In the genomic region with DNA sequence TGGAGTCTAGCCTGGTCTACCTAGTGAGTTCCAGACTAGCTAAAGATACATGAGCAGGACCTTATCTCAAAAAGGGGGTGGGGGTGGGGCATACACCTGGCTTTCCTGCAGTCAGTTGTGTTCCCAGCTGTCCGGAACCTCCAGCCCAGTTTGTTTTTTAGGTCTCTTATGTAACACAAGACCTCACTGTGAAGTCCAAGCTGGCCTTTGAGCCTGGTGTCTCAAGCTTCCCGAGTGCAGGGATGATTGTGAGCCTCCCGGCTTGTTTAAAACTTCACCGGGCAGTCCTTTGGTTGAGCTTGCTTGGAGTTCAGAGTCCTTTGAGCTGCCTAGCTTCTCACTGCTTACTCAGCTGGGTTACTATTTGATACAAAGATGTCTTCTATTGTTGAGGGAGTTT, we compare ENCODE assay signal across 8 mouse cellular contexts. TPM values are rescaled to one million over a fixed set of nuclear protein-coding genes. Genes with fewer than 3 reads are reported as not detected.
DNase-seq lines count a peak whose midpoint lies in the region; ATAC-seq and TF ChIP-seq lines count a peak whose summit lies in the region.

No protein-coding gene starts in this region.

- no peak for TF ChIP-seq CTCF in lung, embryonic 14.5 days (IDR thresholded peaks at IDR 0.05; ENCODE audit: low read depth)

- no peaks in the 10 kb centered on the region; the same call in 1 of the 2 replicates for H3K4me1 ChIP-seq in lung, embryonic 14.5 days (ENCODE audit: insufficient read depth)
- H3K4me1 ChIP-seq in forebrain, embryonic 11.5 days (replicated peaks; ENCODE audit: control insufficient read depth, insufficient read depth, low read length), result peaks cover 27% of the 10 kb centered on the region
- peaks cover 42% of the 10 kb centered on the region for H3K4me1 ChIP-seq in midbrain, embryonic 16.5 days (ENCODE audit: control insufficient read depth, insufficient read depth, low read length)

- 5% methylated on average over 4 of the region's 4 CpGs for WGBS in lung, embryonic 14.5 days
- WGBS in forebrain, embryonic 11.5 days, result 46% methylated on average over 4 of the region's 4 CpGs
- 13% methylated on average over 4 of the region's 4 CpGs for WGBS in midbrain, embryonic 16.5 days

- H3K27ac ChIP-seq in lung, embryonic 14.5 days (ENCODE audit: low read depth), result 0 out of 2 replicates have a peak overlapping the region, but pooled peaks have one; percentile 33
- no peak overlapping the region for H3K27ac ChIP-seq in forebrain, embryonic 11.5 days (ENCODE audit: low read depth, low read length)
- no peak overlapping the region for H3K27ac ChIP-seq in midbrain, embryonic 16.5 days (ENCODE audit: low read length)

- ATAC-seq in lung, embryonic 14.5 days (ENCODE audit: insufficient read depth), result no peak
- no peak for ATAC-seq in forebrain, embryonic 11.5 days (replicated peaks; ENCODE audit: low FRiP score)
- ATAC-seq in midbrain, embryonic 16.5 days, result no peak

- no peaks in the 10 kb centered on the region for H3K27me3 ChIP-seq in lung, embryonic 14.5 days (ENCODE audit: insufficient read depth, low read length)
- H3K27me3 ChIP-seq in forebrain, embryonic 11.5 days (ENCODE audit: control insufficient read depth, insufficient read depth, low read length), result no peaks in the 10 kb centered on the region
- H3K27me3 ChIP-seq in midbrain, embryonic 16.5 days (ENCODE audit: control insufficient read depth, insufficient read depth, low read depth, low read length), result no peaks in the 10 kb centered on the region

- peaks cover 47% of the 10 kb centered on the region for H3K36me3 ChIP-seq in lung, embryonic 14.5 days (ENCODE audit: insufficient read depth)
- H3K36me3 ChIP-seq in forebrain, embryonic 11.5 days (ENCODE audit: control insufficient read depth, insufficient read depth, low read length), result peaks cover 3% of the 10 kb centered on the region; the same call in 1 of the 2 replicates
- H3K36me3 ChIP-seq in midbrain, embryonic 16.5 days (ENCODE audit: control insufficient read depth, insufficient read depth, low read length), result peaks cover 13% of the 10 kb centered on the region

- H3K4me3 ChIP-seq in lung, embryonic 14.5 days (ENCODE audit: low read depth, low read length), result peak overlapping the region; percentile 99
- peak overlapping the region; percentile 96 for H3K4me3 ChIP-seq in forebrain, embryonic 11.5 days (ENCODE audit: low read depth, low read length)
- H3K4me3 ChIP-seq in midbrain, embryonic 16.5 days (ENCODE audit: low read depth, low read length), result peak overlapping the region; percentile 98

- no peaks in the 10 kb centered on the region for H3K9me3 ChIP-seq in lung, embryonic 14.5 days (ENCODE audit: low read depth, low read length)
- H3K9me3 ChIP-seq in forebrain, embryonic 11.5 days (ENCODE audit: control insufficient read depth, low read length), result no peaks in the 10 kb centered on the region
- H3K9me3 ChIP-seq in midbrain, embryonic 16.5 days (replicated peaks; ENCODE audit: control insufficient read depth, low read length, poor library complexity, severe bottlenecking), result no peaks in the 10 kb centered on the region

- H3K4me2 ChIP-seq in lung, embryonic 14.5 days, result peak overlapping the region; percentile 98
- H3K4me2 ChIP-seq in forebrain, embryonic 11.5 days (ENCODE audit: low read depth, low read length, severe bottlenecking), result peak overlapping the region; percentile 99
- peak overlapping the region; percentile 100 for H3K4me2 ChIP-seq in midbrain, embryonic 16.5 days (ENCODE audit: low read length)

- DNase-seq in lung, embryonic 14.5 days, result no peak
- DNase-seq in lung, postnatal 10 days, result no peak
- no peak for DNase-seq in forebrain, embryonic 11.5 days (ENCODE audit: low spot score)
- peak; percentile 92 for DNase-seq in kidney, adult 9 months
- DNase-seq in B cell, adult 2 months, result no peak
- no peak for DNase-seq in cerebellum, adult 9-11 months
- no peak for DNase-seq in gastrocnemius, adult 8-10 months (ENCODE audit: low spot score in 2 of 2)

- peak overlapping the region; percentile 98 for H3K9ac ChIP-seq in lung, embryonic 14.5 days
- peak overlapping the region; percentile 98 for H3K9ac ChIP-seq in forebrain, embryonic 11.5 days (ENCODE audit: low read length)
- peak overlapping the region; percentile 96 for H3K9ac ChIP-seq in midbrain, embryonic 16.5 days (ENCODE audit: low read depth, low read length)

RNA-seq across cellular contexts. Expression of gene Ppp1r15b, which starts 3.1 kb away (rescaled TPM):
- 51.4 and 54.3 TPM in 2 replicates for polyA plus RNA-seq in lung, embryonic 14.5 days (2014; fragmentation: Nextera tagmentation; extraction: Ambion mirVana)
- 62.8 and 69.7 TPM in 2 replicates for polyA plus RNA-seq in forebrain, embryonic 11.5 days (2014; fragmentation: Nextera tagmentation; extraction: Ambion mirVana)
- 27.7 and 30.7 TPM in 2 replicates for polyA plus RNA-seq in midbrain, embryonic 16.5 days (2015; fragmentation: Nextera tagmentation; extraction: Ambion mirVana)
- 10 to 100 TPM; 14.8 to 18.2 (median 16.3) TPM for total RNA-seq in gastrocnemius, adult 8-10 months (2022)

RNA-seq across cellular contexts. Expression of gene Plekha6, which starts 29.9 kb away (rescaled TPM):
- 6.7 and 10.2 TPM in 2 replicates for polyA plus RNA-seq in lung, embryonic 14.5 days (2014; fragmentation: Nextera tagmentation; extraction: Ambion mirVana)
- 16.2 and 18.8 TPM in 2 replicates for polyA plus RNA-seq in forebrain, embryonic 11.5 days (2014; fragmentation: Nextera tagmentation; extraction: Ambion mirVana)
- 17.3 and 22.2 TPM in 2 replicates for polyA plus RNA-seq in midbrain, embryonic 16.5 days (2015; fragmentation: Nextera tagmentation; extraction: Ambion mirVana)
- total RNA-seq in gastrocnemius, adult 8-10 months (2022), result 10 to 100 TPM in 3 of 4 experiments, 1 to 10 TPM in 1; 6.6 to 15.1 (median 11.8) TPM
